Mouse (Mus musculus) heart, embryonic 14.5 days (tissue): ENCODE data around the gene Hlx. TPM values are rescaled to one million over a fixed set of nuclear protein-coding genes. Genes with fewer than 3 reads are reported as not detected.

ENCODE experiments used
- ATAC-seq: fragments of 200-750 bp; cut with Nextera tagmentation; 2 replicates; pipeline ENCODE4 v1.8.0; 2017; ENCODE audit warnings: low read depth, moderate TSS enrichment; ENCODE audit not compliant: insufficient number of reproducible peaks, insufficient read depth, low FRiP score
- H3K27ac ChIP-seq, 2 experiments: fragments of 200-500 bp in 1 of 2; fragments of 300-500 bp in 1 of 2; sonication (generic) in 1 of 2; replicated peaks in 1 of 2; 2 replicates each; pipeline ENCODE4 v1.5.1; 2012 to 2014; ENCODE audit warnings: low read depth in 2 of 2, low read length in 2 of 2, control low read depth in 1 of 2, mild to moderate bottlenecking in 1 of 2, mixed read lengths in 1 of 2; ENCODE audit not compliant: control insufficient read depth in 1 of 2, insufficient read depth in 1 of 2
- H3K27me3 ChIP-seq: fragments of 300-500 bp; sonication (generic); 2 replicates; pipeline ENCODE4 v1.6.1; 2014; ENCODE audit warnings: mild to moderate bottlenecking, low read length, control low read depth; ENCODE audit not compliant: control insufficient read depth, insufficient read depth
- H3K36me3 ChIP-seq: fragments of 300-500 bp; sonication (generic); 2 replicates; pipeline ENCODE4 v1.6.1; 2014; ENCODE audit warnings: mild to moderate bottlenecking, control low read depth, low read length, mixed read lengths; ENCODE audit not compliant: control insufficient read depth, insufficient read depth
- H3K4me1 ChIP-seq, 2 experiments: fragments of 200-500 bp in 1 of 2; fragments of 300-500 bp in 1 of 2; sonication (generic) in 1 of 2; 2 replicates each; pipeline ENCODE4 v1.6.1; 2012 to 2014; ENCODE audit warnings: low read length in 2 of 2, control low read depth in 1 of 2, mixed read lengths in 1 of 2; ENCODE audit not compliant: control insufficient read depth in 2 of 2, insufficient read depth in 2 of 2
- H3K4me2 ChIP-seq: fragments of 300-500 bp; sonication (generic); 2 replicates; pipeline ENCODE4 v1.6.1; 2014; ENCODE audit warnings: mild to moderate bottlenecking, low read length
- H3K4me3 ChIP-seq, 2 experiments: fragments of 200-500 bp in 1 of 2; fragments of 300-500 bp in 1 of 2; sonication (generic) in 1 of 2; 2 replicates each; pipeline ENCODE4 v1.5.1; 2012 to 2014; ENCODE audit warnings: low read length in 2 of 2, mild to moderate bottlenecking in 2 of 2, control low read depth in 1 of 2, low read depth in 1 of 2, moderate library complexity in 1 of 2; ENCODE audit not compliant: control insufficient read depth in 1 of 2, insufficient read depth in 1 of 2
- H3K9ac ChIP-seq: fragments of 300-500 bp; sonication (generic); 2 replicates; pipeline ENCODE4 v1.6.1; 2014; ENCODE audit warnings: mild to moderate bottlenecking, low read length
- H3K9me3 ChIP-seq: fragments of 300-500 bp; sonication (generic); 2 replicates; pipeline ENCODE4 v1.6.1; 2016; ENCODE audit warnings: low read length, control low read depth; ENCODE audit not compliant: control insufficient read depth
- WGBS: fragments of 180-500 bp; shearing (Covaris S2); extraction: QIAGEN DNeasy Blood & Tissue Kit; methylation state at CpG from one replicate; pipeline ENCODE4 v1.1.7; 2014; 5-methylcytosine and 5-hydroxymethylcytosine counted together
- polyA plus RNA-seq: library from polyadenylated mRNA; unstranded; fragments of >200 nt; fragmentation: Nextera tagmentation; extraction: Ambion mirVana; gene quantifications from 2 replicates; pipeline ENCODE4 v1.2.1, GENCODE M21; 2014

The Hlx gene
- polyA plus RNA-seq, 1 experiment from 2014 or later = 7.7 TPM

GRCm38 (mm10) chr1:184707532-184708248 lies 24.7 kb downstream of the Hlx start:
- no peak for ATAC-seq
- Histone ChIP-seq H3K27me3 (peaks cover 4% of the 10 kb centered on the region), H3K4me3 (no peak overlapping the region), H3K9ac (no peak overlapping the region), H3K4me1 (no peaks in the 10 kb centered on the region; a peak in 1 of 4 replicates), H3K27ac (no peak overlapping the region), H3K36me3 (no peaks in the 10 kb centered on the region), H3K4me2 (no peak overlapping the region), H3K9me3 (no peaks in the 10 kb centered on the region)
- 73% methylated on average over 4 of the region's 4 CpGs for WGBS

GRCm38 (mm10) chr1:184704901-184705300 lies 27.5 kb downstream of the Hlx start:
- no peak for ATAC-seq

GRCm38 (mm10) chr1:184699295-184699694 lies 33.1 kb downstream of the Hlx start:
- ATAC-seq = no peak
- no peaks in the 10 kb centered on the region for H3K27me3 ChIP-seq
- H3K4me1 ChIP-seq = no peaks in the 10 kb centered on the region
- H3K27ac ChIP-seq = no peak overlapping the region
- no peak overlapping the region for H3K9ac ChIP-seq
- H3K9me3 ChIP-seq = no peaks in the 10 kb centered on the region
- 74% methylated on average over 1 of the region's 1 CpGs for WGBS
- H3K36me3 ChIP-seq = no peaks in the 10 kb centered on the region
- no peak overlapping the region for H3K4me3 ChIP-seq
- H3K4me2 ChIP-seq = no peak overlapping the region

More at GRCm38 (mm10) chr1:184704901-184705300, 27.5 kb downstream of the Hlx start:
- Histone ChIP-seq H3K36me3 (no peaks in the 10 kb centered on the region), H3K4me1 (no peaks in the 10 kb centered on the region; a peak in 1 of 4 replicates), H3K27me3 (peaks cover 4% of the 10 kb centered on the region; the same call in 1 of the 2 replicates), H3K4me3 (no peak overlapping the region), H3K9me3 (no peaks in the 10 kb centered on the region), H3K9ac (no peak overlapping the region), H3K27ac (no peak overlapping the region), H3K4me2 (no peak overlapping the region)
- WGBS = 49% methylated on average over 3 of the region's 3 CpGs

GRCm38 (mm10) chr1:184695451-184695850 lies 37.0 kb downstream of the Hlx start:
- Histone ChIP-seq H3K9ac (no peak overlapping the region), H3K4me1 (no peaks in the 10 kb centered on the region), H3K9me3 (no peaks in the 10 kb centered on the region), H3K4me2 (no peak overlapping the region), H3K4me3 (no peak overlapping the region), H3K36me3 (no peaks in the 10 kb centered on the region), H3K27ac (no peak overlapping the region), H3K27me3 (no peaks in the 10 kb centered on the region)
- WGBS = 62% methylated on average over 2 of the region's 2 CpGs
- no peak for ATAC-seq

GRCm38 (mm10) chr1:184692204-184692904 lies 40.1 kb downstream of the Hlx start:
- Histone ChIP-seq H3K36me3 (no peaks in the 10 kb centered on the region), H3K4me1 (no peaks in the 10 kb centered on the region), H3K9ac (no peak overlapping the region), H3K9me3 (no peaks in the 10 kb centered on the region), H3K27ac (no peak overlapping the region), H3K27me3 (no peaks in the 10 kb centered on the region), H3K4me3 (no peak overlapping the region), H3K4me2 (no peak overlapping the region)
- 79% methylated on average over 10 of the region's 10 CpGs for WGBS
- no peak for ATAC-seq

GRCm38 (mm10) chr1:184691240-184691639 lies 41.2 kb downstream of the Hlx start:
- no peak overlapping the region for H3K4me2 ChIP-seq
- H3K4me3 ChIP-seq = no peak overlapping the region
- WGBS = 72% methylated on average over 8 of the region's 8 CpGs

GRCm38 (mm10) chr1:184688026-184688425 lies 44.4 kb downstream of the Hlx start:
- ATAC-seq = no peak
- H3K4me2 ChIP-seq = no peak overlapping the region
- WGBS = 43% methylated on average over 7 of the region's 7 CpGs

More at GRCm38 (mm10) chr1:184691240-184691639, 41.2 kb downstream of the Hlx start:
- no peaks in the 10 kb centered on the region for H3K4me1 ChIP-seq
- no peaks in the 10 kb centered on the region for H3K9me3 ChIP-seq
- no peaks in the 10 kb centered on the region for H3K36me3 ChIP-seq
- ATAC-seq = no peak
- no peak overlapping the region for H3K9ac ChIP-seq
- no peaks in the 10 kb centered on the region for H3K27me3 ChIP-seq
- no peak overlapping the region for H3K27ac ChIP-seq

More at GRCm38 (mm10) chr1:184688026-184688425, 44.4 kb downstream of the Hlx start:
- H3K27me3 ChIP-seq = no peaks in the 10 kb centered on the region
- no peak overlapping the region for H3K9ac ChIP-seq
- no peaks in the 10 kb centered on the region for H3K4me1 ChIP-seq
- H3K9me3 ChIP-seq = no peaks in the 10 kb centered on the region
- H3K36me3 ChIP-seq = no peaks in the 10 kb centered on the region
- no peak overlapping the region for H3K27ac ChIP-seq
- no peak overlapping the region for H3K4me3 ChIP-seq
